Mouse (Mus musculus): ENCODE measurements around the gene Fez1.

DNA sequence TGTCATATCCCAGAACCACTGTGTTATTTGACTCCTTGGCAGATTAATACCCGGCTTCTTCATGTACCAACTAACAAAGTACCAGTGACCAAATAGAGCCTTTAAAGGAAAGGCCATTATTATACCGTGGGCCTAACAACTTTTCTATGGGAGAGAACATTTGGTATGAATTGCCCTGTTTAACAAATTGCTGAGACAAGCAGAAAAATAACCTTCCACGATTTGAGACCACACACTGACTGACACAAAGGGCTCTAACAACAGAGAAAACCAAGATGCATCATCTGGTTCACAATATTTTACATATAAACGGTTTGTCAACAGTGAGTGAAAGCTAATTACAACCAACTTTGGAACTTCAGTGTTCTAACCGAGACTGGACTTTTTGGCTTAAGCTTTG lies 25.4 kb upstream of the Fez1 start:
- TF ChIP-seq GATA1 (IDR thresholded peaks at IDR 0.05; ENCODE audit: borderline replicate concordance, low read length) (no peak), FLI1 (IDR thresholded peaks at IDR 0.05; ENCODE audit: low read length) (no peak)
